Mouse (Mus musculus): ENCODE data around the gene Taok3. TPM values are rescaled to one million over a fixed set of nuclear protein-coding genes. Genes with fewer than 3 reads are reported as not detected.

The Taok3 gene
- polyA plus RNA-seq, 1 experiment from 2014 or later = 33.5 TPM

DNA sequence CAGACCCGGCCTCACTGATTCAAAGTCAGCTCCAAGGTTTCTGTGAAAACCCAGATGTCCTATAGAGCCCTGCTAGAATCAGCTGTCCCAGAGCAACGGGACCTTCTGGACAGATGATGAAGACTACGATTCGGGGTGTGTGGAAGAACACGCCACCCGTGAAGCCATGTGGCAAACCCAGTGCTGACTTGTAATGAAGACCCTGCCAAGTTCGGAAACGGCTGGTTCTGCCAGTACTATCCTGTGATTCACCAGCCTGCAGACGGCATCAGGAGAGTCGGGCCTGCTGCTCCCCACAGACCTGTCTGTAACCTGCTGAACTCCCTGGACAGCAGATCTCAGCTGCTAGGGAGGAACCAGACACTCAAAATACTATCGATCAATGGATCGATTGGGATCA is 15.6 kb upstream of the Taok3 start:
- Histone ChIP-seq H3K4me1 (replicated peaks; ENCODE audit: control insufficient read depth, insufficient read depth, low read length) (no peaks in the 10 kb centered on the region), H3K9ac (ENCODE audit: low read length) (no peak overlapping the region), H3K9me3 (ENCODE audit: control insufficient read depth, low read length) (no peaks in the 10 kb centered on the region), H3K36me3 (ENCODE audit: control insufficient read depth, insufficient read depth, low read length) (peaks cover 48% of the 10 kb centered on the region), H3K27me3 (ENCODE audit: control insufficient read depth, insufficient read depth, low read depth, low read length) (no peaks in the 10 kb centered on the region), H3K27ac (ENCODE audit: low read length) (no peak overlapping the region), H3K4me3 (ENCODE audit: low read length) (no peak overlapping the region), H3K4me2 (ENCODE audit: low read depth, low read length) (no peak overlapping the region)
- WGBS = 94% methylated on average over 12 of the region's 12 CpGs
- no peak for ATAC-seq (ENCODE audit: low read depth)

DNA sequence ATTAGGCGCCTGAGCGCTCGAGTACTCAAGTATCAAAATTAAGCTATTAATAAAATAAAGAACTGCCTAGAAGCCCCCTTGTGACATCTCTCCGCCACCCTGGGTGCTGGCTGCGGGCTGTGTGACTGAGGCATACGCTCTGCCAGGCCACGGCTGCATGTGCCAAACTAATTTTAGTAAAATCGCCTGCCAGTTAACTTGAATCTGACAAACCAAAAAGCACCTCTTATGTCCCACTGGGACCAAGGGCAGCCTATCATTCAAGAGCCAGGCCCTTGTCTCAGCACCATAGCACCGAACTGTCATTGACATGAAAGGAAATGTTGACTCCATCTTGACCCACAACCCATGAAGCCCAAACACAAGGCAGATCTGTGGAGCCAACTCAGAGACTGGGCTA is 14.2 kb upstream of the Taok3 start:
- Histone ChIP-seq H3K36me3 (ENCODE audit: control insufficient read depth, insufficient read depth, low read length) (peaks cover 47% of the 10 kb centered on the region), H3K4me3 (ENCODE audit: low read length) (no peak overlapping the region), H3K9me3 (ENCODE audit: control insufficient read depth, low read length) (no peaks in the 10 kb centered on the region), H3K27me3 (ENCODE audit: control insufficient read depth, insufficient read depth, low read depth, low read length) (no peaks in the 10 kb centered on the region), H3K27ac (ENCODE audit: low read length) (no peak overlapping the region), H3K4me1 (replicated peaks; ENCODE audit: control insufficient read depth, insufficient read depth, low read length) (no peaks in the 10 kb centered on the region), H3K9ac (ENCODE audit: low read length) (no peak overlapping the region), H3K4me2 (ENCODE audit: low read depth, low read length) (no peak overlapping the region)
- 89% methylated on average over 9 of the region's 9 CpGs for WGBS
- no peak for ATAC-seq (ENCODE audit: low read depth)

GRCm38 (mm10) chr5:117108292-117108691 is 11.6 kb upstream of the Taok3 start:
- Histone ChIP-seq H3K4me3 (ENCODE audit: low read length) (no peak overlapping the region), H3K4me1 (replicated peaks; ENCODE audit: control insufficient read depth, insufficient read depth, low read length) (no peaks in the 10 kb centered on the region), H3K4me2 (ENCODE audit: low read depth, low read length) (no peak overlapping the region), H3K27ac (ENCODE audit: low read length) (no peak overlapping the region), H3K27me3 (ENCODE audit: control insufficient read depth, insufficient read depth, low read depth, low read length) (no peaks in the 10 kb centered on the region), H3K36me3 (ENCODE audit: control insufficient read depth, insufficient read depth, low read length) (peaks cover 65% of the 10 kb centered on the region), H3K9me3 (ENCODE audit: control insufficient read depth, low read length) (no peaks in the 10 kb centered on the region), H3K9ac (ENCODE audit: low read length) (no peak overlapping the region)
- no peak; the same call in 1 of the 2 replicates for ATAC-seq (ENCODE audit: low read depth)
- 93% methylated on average over 13 of the region's 13 CpGs for WGBS

DNA sequence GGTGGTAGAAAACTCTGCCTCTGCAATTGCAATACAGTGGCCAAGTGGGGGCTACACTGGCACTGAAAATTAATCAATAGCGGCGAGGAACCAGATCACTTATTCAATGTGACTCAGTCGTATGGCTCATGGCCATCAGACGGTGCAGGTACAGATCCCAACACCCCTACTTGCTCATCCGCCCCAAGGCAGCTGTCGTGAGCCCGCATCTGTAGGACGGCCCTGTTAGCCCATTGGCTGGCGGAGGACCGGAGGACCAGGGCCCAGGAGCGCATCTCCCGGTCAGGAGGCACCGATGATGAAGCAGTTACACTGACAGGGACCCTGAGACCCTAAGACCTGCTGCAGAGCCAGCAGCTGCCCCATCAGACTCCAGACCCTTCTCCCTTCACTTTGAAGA is 11.2 kb upstream of the Taok3 start:
- ATAC-seq (ENCODE audit: low read depth) = no peak
- Histone ChIP-seq H3K4me1 (replicated peaks; ENCODE audit: control insufficient read depth, insufficient read depth, low read length) (no peaks in the 10 kb centered on the region), H3K4me3 (ENCODE audit: low read length) (no peak overlapping the region), H3K27ac (ENCODE audit: low read length) (no peak overlapping the region), H3K4me2 (ENCODE audit: low read depth, low read length) (no peak overlapping the region), H3K27me3 (ENCODE audit: control insufficient read depth, insufficient read depth, low read depth, low read length) (no peaks in the 10 kb centered on the region), H3K9ac (ENCODE audit: low read length) (no peak overlapping the region), H3K9me3 (ENCODE audit: control insufficient read depth, low read length) (no peaks in the 10 kb centered on the region), H3K36me3 (ENCODE audit: control insufficient read depth, insufficient read depth, low read length) (peaks cover 64% of the 10 kb centered on the region)
- 94% methylated on average over 13 of the region's 13 CpGs for WGBS

DNA sequence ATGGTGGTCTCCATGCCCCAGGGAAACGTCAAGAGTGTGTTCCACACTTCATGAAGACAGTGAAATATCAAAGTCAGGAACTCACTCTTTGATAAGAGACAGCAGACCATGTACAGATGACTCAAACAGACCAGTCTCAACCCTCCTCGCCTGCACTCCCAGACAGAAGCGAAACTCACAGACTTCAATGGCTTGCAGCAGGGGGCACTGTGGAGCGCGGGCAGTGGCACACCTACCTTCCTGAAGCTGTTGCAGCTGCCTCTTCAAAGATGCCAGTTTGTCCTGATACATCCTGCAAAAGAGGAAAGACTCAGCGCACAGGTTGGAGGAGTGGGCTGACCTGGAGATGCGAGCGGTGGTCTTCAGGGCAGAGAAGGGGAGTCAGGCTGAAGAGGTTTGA is 10.4 kb upstream of the Taok3 start:
- no peak overlapping the region for H3K4me3 ChIP-seq (ENCODE audit: low read length)
- H3K9me3 ChIP-seq (ENCODE audit: control insufficient read depth, low read length) = no peaks in the 10 kb centered on the region
- no peaks in the 10 kb centered on the region for H3K27me3 ChIP-seq (ENCODE audit: control insufficient read depth, insufficient read depth, low read depth, low read length)
- no peak overlapping the region for H3K9ac ChIP-seq (ENCODE audit: low read length)
- H3K36me3 ChIP-seq (ENCODE audit: control insufficient read depth, insufficient read depth, low read length) = peaks cover 58% of the 10 kb centered on the region
- no peak overlapping the region for H3K4me2 ChIP-seq (ENCODE audit: low read depth, low read length)
- no peak for ATAC-seq (ENCODE audit: low read depth)
- no peak overlapping the region for H3K27ac ChIP-seq (ENCODE audit: low read length)
- H3K4me1 ChIP-seq (replicated peaks; ENCODE audit: control insufficient read depth, insufficient read depth, low read length) = peaks cover 4% of the 10 kb centered on the region; the same call in 1 of the 2 replicates
- WGBS = 81% methylated on average over 8 of the region's 8 CpGs

DNA sequence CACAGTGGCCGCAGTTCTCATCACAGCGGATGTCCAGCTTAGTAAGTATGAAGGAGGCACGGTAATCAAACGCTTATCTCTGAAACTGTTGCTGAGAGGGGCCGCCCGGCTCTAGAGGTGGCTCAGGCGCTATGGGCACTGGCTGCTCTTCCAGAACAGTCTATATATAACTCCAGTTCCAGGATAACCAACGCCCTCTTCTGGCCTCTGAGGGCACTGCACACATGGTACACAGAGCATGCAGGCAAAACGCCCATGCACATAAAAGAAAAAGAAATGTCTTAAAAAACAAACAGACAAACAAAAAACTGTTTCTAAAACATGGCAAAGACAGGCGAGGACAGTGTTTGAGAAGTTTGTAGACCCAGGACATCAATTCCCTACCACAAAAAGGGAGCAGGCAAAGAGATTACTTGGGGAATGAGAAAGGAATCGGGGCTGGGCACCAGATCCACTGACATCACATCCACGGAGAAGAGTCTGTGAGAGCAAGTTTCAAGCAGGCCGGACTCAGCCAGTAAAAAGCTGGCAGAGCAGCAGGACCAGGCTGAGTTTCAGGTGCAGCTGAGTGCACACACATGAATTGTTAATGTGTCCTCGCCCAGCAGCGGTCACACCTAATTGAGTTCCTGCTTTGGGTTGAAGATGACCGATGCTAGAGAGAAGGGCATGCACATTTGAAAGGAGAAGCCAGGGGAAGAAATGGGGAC is 8.7 kb upstream of the Taok3 start:
- Histone ChIP-seq H3K4me3 (ENCODE audit: low read length) (no peak overlapping the region), H3K4me1 (replicated peaks; ENCODE audit: control insufficient read depth, insufficient read depth, low read length) (peaks cover 4% of the 10 kb centered on the region; the same call in 1 of the 2 replicates), H3K9me3 (ENCODE audit: control insufficient read depth, low read length) (no peaks in the 10 kb centered on the region), H3K36me3 (ENCODE audit: control insufficient read depth, insufficient read depth, low read length) (peaks cover 48% of the 10 kb centered on the region), H3K27ac (ENCODE audit: low read length) (no peak overlapping the region), H3K9ac (ENCODE audit: low read length) (no peak overlapping the region), H3K27me3 (ENCODE audit: control insufficient read depth, insufficient read depth, low read depth, low read length) (no peaks in the 10 kb centered on the region), H3K4me2 (ENCODE audit: low read depth, low read length) (no peak overlapping the region)
- ATAC-seq (ENCODE audit: low read depth) = no peak
- 90% methylated on average over 16 of the region's 16 CpGs for WGBS

GRCm38 (mm10) chr5:117111774-117112112 is 8.2 kb upstream of the Taok3 start:
- H3K27me3 ChIP-seq (ENCODE audit: control insufficient read depth, insufficient read depth, low read depth, low read length) = no peaks in the 10 kb centered on the region
- H3K4me1 ChIP-seq (replicated peaks; ENCODE audit: control insufficient read depth, insufficient read depth, low read length) = peaks cover 7% of the 10 kb centered on the region; the same call in 1 of the 2 replicates
- H3K9me3 ChIP-seq (ENCODE audit: control insufficient read depth, low read length) = no peaks in the 10 kb centered on the region
- peaks cover 42% of the 10 kb centered on the region for H3K36me3 ChIP-seq (ENCODE audit: control insufficient read depth, insufficient read depth, low read length)
- no peak overlapping the region for H3K4me3 ChIP-seq (ENCODE audit: low read length)
- no peak overlapping the region for H3K9ac ChIP-seq (ENCODE audit: low read length)
- no peak overlapping the region for H3K27ac ChIP-seq (ENCODE audit: low read length)
- ATAC-seq (ENCODE audit: low read depth) = no peak
- 95% methylated on average over 7 of the region's 7 CpGs for WGBS
- no peak overlapping the region for H3K4me2 ChIP-seq (ENCODE audit: low read depth, low read length)

GRCm38 (mm10) chr5:117113330-117113729 is 6.6 kb upstream of the Taok3 start:
- Histone ChIP-seq H3K4me1 (replicated peaks; ENCODE audit: control insufficient read depth, insufficient read depth, low read length) (peaks cover 7% of the 10 kb centered on the region; the same call in 1 of the 2 replicates), H3K4me2 (ENCODE audit: low read depth, low read length) (no peak overlapping the region), H3K9me3 (ENCODE audit: control insufficient read depth, low read length) (no peaks in the 10 kb centered on the region), H3K27ac (ENCODE audit: low read length) (no peak overlapping the region), H3K9ac (ENCODE audit: low read length) (no peak overlapping the region), H3K27me3 (ENCODE audit: control insufficient read depth, insufficient read depth, low read depth, low read length) (no peaks in the 10 kb centered on the region), H3K4me3 (ENCODE audit: low read length) (no peak overlapping the region), H3K36me3 (ENCODE audit: control insufficient read depth, insufficient read depth, low read length) (peaks cover 34% of the 10 kb centered on the region)
- ATAC-seq (ENCODE audit: low read depth) = no peak
- WGBS = 91% methylated on average over 7 of the region's 7 CpGs

- WGBS = 4% methylated on average over 16 of the region's 16 CpGs
These were observed 5.2 kb upstream of the Taok3 start for GRCm38 (mm10) chr5:117114581-117115192.

More at GRCm38 (mm10) chr5:117114581-117115192, 5.2 kb upstream of the Taok3 start:
- Histone ChIP-seq H3K27me3 (ENCODE audit: control insufficient read depth, insufficient read depth, low read depth, low read length) (no peaks in the 10 kb centered on the region), H3K27ac (ENCODE audit: low read length) (peak overlapping the region; percentile 74), H3K4me3 (ENCODE audit: low read length) (peak overlapping the region; percentile 95), H3K9ac (ENCODE audit: low read length) (peak overlapping the region; percentile 88), H3K4me1 (replicated peaks; ENCODE audit: control insufficient read depth, insufficient read depth, low read length) (peaks cover 10% of the 10 kb centered on the region; the same call in 1 of the 2 replicates), H3K9me3 (ENCODE audit: control insufficient read depth, low read length) (no peaks in the 10 kb centered on the region), H3K4me2 (ENCODE audit: low read depth, low read length) (peak overlapping the region; percentile 93), H3K36me3 (ENCODE audit: control insufficient read depth, insufficient read depth, low read length) (peaks cover 22% of the 10 kb centered on the region)
- no peak for ATAC-seq (ENCODE audit: low read depth)
